Mouse (Mus musculus): Measurements from ENCODE around the gene Tmem178. TPM values are rescaled to one million over a fixed set of nuclear protein-coding genes. Genes with fewer than 3 reads are reported as not detected.

Gene Tmem178
- not detected in 4 replicates for total RNA-seq (2023)

DNA sequence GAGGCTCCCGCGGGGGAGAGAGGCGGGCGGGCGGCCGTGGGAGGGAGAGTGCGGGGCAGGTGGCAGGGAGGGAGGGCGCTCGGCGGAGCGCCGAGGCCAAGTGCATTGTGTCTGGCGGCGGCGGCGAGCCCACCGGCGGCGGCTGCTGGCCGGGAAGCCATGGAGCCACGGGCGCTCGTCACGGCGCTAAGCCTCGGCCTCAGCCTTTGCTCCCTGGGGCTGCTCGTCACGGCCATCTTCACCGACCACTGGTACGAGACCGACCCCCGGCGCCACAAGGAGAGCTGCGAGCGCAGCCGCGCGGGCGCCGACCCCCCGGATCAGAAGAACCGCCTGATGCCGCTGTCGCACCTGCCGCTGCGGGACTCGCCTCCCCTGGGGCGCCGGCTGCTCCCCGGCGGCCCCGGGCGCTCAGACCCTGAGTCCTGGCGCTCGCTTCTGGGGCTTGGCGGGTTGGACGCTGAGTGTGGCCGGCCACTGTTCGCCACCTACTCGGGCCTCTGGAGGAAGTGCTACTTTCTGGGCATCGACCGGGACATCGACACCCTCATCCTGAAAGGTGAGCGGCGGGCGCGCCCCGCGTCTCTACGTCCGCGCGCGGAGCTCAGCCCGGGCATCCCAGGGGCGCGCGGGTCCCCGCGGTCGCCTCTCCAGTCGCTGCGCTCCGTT, at the start of gene Tmem178:
Gene Tmem178, plus strand, starts transcription at position 103 of the 669 bp plus-strand sequence.

Other genes with a start within 250 kb of the Tmem178 start
- gene Map4k3, start 216.1 kb upstream of the Tmem178 start, total RNA-seq (2023): 20.6 to 23.1 TPM (median 21.8 TPM) in 4 replicates
- 10.9 to 14.0 TPM (median 11.8 TPM) in 4 replicates for gene Thumpd2, start 120.5 kb downstream of the Tmem178 start, total RNA-seq (2023)

All from B cell, adult 62 days (primary cell).